Mouse (Mus musculus) liver (tissue): Measurements from ENCODE around the gene Neu3.
"Not testable (repeated sequence)": the region's sequence is repeated elsewhere in the genome, so short reads cannot be mapped to it uniquely, and the experiment has no call there.

Experiments
- DNase-seq: peaks from one replicate; pipeline ENCODE4 v3.0.0-alpha.2; 2020; ENCODE audit warnings: mixed read lengths

Neu3 gene

DNA sequence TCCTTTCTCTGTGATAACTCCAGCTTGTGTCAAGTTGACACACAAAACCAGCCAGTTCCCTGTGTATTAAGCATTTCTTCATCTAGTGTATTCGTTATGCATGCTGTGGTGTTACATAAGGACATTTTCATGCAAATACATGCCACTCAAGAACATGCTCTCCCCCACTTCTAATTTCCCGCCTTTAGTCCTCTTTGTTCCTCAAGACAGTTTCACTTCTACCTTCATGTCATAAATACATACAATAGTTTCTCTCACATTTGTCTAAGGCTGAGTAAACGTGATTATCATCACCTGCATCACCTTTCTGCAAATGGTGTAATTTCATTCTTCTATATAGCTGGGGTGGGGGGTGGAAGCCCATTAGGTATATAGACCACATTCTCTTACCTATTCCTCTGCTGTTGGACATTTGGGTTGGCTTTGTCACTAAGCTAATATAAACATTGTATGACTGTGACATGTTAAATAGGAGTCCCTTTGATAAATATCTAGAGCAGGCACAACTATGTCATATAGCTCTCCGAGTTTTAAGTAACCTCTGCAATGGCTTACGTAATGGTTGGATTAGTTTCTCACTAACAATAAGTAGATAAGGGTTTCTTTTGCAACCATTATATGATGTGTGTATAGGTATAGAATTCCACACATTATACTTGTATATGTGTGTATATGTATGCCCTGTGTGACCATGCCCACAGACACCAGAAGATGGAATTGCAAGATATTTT, 5.1 kb upstream of the Neu3 start:
- no peak for DNase-seq

DNA sequence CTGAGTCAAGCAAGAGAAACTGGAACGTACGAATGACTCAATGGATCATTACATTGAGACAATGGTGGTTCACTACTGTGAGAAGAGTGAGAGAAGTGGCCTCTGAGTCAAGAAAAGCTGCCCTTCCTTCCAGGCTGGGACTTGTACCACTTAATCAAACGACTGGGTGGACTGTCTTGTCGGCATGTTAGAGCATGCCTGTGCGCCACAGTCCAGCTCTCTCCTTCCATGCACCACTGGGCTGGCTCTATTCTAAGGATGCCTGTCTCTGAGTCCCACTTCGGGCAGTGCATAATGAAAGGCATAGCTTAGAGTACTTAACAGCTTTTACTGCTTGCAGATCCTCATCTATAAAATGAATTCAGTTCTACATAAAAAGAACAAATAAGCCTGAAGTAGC, 2.1 kb downstream of the Neu3 start:
- no peak for DNase-seq

DNA sequence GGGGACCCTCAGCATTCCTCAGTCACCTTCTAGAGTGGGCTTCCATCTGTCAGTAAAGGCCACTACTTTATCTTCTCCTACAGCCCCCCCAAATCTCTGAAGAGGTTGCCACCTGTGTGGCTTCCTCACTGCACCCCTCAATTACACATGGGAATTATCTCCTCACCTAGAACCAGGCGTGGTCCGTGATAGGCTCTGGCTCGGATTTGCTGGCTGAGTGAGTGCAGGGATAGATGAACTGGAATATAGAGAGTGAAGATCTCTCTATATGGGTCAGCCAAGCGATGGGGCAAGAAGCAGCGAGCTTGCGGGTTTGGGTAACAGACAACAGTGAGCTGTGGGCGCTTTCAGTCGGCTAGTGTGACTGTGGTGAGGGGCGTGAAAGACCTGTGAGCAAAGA, 2.7 kb downstream of the Neu3 start:
- peak; percentile 59 for DNase-seq

DNA sequence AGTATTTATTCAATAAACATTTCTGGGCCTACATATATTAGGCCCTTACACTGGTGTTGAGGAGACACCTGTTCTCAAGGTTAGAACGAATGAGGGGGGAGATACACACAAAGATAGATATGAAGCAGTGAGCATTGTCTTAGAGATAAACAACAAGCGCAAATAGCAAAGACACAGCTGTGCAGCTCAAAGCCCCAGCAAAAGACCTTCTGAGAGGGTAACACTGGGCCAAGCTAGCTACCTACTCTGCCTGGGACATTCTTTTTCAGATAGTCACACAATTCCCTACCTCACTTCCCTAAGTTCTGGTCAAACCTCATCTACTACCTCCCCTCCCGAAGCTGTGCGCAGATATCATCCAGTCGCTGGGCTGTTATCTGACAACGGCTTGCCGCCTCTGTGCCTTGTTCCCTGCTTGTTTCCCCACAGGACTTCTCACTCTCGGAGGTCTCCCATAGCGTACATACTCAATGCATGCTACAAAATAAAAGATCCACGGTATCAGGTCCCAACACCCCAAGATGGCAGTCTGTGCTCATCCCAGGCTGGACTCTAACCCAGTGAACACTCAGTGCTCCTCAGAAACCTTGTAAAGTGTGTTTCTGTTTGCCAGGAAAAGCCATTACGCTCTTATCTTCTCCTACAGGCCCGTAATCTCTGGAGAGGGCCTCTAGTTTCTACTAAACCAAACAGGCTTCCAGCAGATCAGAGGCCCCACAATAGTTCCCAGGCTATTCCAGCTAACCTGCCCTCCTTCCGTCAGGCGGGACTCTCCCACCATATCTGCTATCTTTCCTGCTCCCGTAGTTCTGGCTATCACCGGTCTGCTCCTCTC, 3.4 kb downstream of the Neu3 start:
- DNase-seq: peak; percentile 77

DNA sequence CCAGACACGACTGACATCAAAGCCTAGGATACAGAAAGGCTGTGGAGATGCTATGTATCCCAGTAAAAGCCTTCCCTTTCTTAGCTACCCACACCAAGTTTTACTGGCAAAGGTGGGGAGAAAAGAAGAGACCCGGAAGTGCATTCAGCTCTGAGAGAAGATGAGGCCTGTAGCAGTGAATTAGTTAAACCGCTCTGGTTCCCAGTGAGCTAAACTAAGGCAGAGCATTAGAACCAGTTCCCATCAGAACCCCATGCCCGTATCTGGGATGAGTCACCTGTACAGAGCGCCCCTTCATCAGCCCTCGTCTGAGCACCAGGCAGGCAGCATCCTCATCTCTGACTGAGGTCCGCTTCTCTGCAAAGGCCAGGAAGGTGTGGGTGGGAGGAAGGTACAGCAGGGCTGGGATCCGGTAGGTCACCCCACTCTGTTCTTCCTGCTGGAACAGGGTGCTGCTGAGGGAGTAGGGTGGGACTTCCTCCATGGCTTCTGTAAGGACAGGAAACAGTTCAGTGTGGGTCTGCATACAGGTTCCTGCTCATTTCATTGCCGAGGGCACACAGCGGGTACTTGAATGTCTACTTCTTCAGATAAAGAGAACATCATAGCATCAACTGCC, 5.1 kb downstream of the Neu3 start:
- DNase-seq: peak; percentile 23

DNA sequence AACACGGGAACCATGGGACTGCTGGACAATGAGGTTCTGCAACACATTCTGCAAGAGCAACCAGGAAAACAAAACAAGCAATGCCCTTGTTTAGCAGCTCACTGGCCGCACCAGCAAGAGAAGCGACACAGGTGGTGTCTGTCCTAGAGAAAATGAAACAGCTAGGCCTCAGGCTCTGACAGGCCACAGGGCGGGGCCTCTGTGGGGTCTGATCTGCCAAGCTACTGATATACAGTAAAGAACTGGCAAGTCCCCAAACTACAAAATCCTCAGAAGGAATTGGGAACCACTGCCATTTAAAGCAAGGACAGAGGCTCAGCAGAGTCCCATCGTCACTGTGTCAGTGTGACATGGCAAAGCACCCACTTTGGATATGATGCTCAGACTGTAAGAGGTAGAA, 5.8 kb downstream of the Neu3 start:
- peak; percentile 86 for DNase-seq

DNA sequence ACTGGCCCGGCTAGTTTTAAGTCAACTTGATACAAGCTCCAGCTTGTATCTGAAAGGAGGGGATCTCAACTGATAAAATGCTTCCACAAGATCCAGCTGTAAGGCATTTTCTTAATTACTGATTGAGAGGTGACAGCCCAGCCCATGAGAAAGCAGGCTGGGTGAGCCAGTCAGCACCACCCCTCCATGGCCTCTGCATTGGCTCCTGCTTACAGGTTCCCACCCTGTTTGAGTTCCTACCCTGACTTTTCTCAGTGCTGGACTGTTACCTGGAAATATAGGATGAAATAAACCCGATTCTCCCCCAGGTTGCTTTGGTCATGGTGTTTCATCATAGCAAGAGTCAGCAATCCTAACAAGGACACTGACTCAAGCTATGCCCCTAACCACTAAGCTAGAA, 6.3 kb downstream of the Neu3 start:
- peak; percentile 62 for DNase-seq

DNA sequence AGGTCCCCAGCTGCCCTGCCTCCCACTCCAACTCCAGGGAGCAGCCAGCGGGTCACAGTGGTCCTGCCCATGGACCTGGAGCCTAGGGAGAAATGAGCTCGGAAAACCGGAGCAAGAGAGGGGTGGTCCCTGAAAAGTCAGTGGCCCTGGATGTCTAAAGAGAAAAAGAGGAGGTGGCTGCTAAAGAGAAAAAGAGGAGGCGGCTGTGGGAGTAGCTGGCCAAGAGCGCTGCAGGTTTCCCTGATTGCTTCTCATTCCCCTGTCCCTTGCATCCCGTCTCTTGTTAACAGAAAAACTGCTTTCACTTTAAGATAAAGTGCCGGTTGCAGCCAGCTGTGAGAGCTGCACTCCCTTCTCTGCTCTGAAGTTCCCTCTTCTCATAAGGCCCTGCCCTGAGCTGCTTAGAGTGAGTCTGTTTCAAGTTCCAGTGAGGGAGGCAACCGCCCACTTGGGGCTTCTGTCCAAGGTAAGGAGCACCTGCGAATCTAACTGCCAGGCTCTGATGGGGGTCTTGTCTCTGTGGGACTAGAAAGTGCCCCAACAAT, 10.0 kb downstream of the Neu3 start:
- not testable (repeated sequence) for DNase-seq

DNA sequence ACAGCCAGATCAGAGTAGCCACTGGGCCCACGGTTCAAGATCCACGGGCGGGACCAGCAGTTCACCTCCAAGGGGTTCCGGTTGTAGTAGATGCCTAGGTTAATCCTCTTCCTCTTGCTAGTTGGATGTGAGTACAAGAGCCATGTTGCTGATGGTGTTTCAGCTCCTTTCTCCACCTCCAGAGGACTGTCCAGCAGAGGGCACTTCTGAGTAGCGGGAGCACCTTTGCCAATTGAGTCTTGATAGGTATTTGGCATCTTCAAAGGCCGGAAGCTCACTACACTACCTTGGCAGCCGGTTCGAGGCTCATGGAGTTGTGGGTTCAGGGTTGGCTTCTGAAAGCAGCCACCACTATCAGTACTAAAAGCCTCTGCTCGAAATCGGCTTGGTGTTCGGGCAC, 14.8 kb downstream of the Neu3 start:
- DNase-seq: peak; percentile 64

DNA sequence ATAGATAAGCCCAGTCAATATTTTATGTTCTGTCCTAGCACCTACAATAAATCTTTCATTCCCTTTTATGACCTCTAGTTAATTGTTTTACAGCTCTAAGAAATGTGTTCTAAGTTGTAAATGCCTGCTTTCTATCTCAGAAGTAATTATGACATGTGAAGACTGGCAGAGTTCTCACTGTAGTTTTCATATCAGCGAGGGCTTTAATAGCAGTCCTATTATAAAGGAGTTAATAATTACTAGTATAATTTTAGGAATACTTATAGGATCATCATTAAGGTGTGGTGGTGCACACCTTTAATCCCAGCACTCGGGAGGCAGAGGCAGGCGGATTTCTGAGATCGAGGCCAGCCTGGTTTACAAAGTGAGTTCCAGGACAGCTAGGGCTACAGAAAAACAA, 16.6 kb downstream of the Neu3 start:
- no peak for DNase-seq

DNA sequence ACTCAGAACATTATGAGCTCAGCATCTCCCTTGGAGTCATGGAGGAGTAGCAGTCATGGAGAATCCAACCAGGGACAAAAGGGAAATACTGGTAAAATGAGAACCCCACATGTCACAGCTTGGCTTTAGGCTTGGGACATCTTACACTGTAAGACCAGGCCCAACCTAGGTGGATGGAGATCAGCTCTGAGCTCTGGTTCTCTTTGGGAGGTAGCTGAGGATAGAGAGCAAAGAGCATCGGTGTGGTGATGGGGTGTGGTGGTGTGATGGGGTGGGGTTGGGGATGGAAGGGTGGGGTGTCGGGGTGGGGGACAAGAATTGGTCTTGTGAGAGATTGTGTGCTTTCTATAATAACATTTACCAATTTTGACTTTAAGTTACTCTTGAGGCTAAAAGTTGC, 17.4 kb downstream of the Neu3 start:
- peak; percentile 24 for DNase-seq

DNA sequence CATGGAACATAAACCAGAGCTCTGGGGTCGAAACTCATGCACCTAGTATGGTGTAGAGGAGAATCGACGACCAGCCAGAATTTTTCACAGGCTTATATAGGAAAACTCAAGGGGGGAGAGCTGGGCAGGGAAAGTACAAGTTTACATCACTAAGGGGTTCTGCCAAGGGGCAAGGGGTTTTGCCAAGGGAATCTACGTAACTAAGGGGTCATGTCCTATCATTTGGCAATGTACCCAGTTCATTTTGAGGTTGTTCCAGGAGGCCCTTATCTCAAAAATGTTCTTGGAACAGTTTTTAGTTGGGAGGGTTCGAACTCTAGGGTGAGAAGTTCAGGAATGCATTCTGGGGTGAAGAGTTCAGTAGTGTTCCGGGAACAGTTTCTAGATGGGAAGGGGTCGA, 21.2 kb downstream of the Neu3 start:
- DNase-seq: not testable (repeated sequence)

DNA sequence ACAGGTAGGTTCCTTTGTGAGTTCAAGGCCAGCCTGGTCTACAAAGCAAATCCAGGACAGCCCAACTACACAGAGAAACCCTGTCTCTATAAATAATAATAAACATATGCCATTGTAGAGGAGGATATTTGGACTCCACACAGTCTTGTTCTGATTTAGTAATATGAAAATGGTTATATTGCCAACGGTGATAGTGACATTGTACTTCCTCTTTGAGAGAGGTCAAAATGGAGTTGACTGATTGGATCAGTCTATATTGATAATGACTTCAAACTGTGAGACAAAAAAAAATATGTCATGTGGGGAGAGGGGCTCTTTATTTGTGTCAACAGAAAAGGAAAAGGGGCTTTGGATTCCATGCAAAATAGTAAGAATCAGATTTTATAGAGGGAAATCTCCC, 22.9 kb downstream of the Neu3 start:
- no peak for DNase-seq

DNA sequence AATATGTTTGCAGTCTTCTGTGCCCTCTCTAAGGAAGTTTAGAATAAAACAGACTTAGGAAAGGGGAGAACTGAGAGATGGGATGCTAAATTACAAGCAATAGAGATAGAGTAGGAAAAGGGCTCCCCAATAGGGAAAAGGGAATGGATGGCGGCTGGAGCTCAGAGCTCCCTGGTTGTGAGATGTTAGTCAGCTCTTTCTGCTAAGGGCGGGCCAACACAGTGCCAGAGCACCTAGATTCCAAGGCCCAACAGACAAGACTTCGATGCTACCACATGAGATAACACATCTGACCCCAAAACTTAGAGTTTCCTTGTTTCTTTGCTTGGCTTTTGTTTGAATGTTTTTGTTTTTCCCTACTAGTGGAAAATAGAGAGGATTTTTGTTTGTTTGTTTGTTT, 24.2 kb downstream of the Neu3 start:
- peak; percentile 69 for DNase-seq

DNA sequence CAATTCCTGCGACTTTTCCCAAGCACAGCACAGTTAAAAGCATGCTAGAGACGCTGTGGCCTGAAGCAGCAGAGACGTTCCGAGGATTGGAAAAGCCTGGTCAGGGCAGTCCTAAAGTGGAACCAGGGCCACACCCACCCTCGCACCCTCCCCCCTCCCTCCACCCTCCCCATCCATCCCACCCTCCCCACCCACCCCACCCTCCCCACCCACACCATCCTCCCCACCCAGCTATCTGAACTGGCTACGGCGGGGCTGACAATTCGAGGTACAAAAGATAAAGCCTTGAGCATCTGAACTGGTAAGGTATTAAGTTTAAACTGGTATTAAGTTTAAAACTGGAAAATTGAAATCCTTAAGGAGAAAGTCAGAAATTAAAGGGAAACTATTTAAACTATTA, 24.7 kb downstream of the Neu3 start:
- DNase-seq: peak; percentile 84

DNA sequence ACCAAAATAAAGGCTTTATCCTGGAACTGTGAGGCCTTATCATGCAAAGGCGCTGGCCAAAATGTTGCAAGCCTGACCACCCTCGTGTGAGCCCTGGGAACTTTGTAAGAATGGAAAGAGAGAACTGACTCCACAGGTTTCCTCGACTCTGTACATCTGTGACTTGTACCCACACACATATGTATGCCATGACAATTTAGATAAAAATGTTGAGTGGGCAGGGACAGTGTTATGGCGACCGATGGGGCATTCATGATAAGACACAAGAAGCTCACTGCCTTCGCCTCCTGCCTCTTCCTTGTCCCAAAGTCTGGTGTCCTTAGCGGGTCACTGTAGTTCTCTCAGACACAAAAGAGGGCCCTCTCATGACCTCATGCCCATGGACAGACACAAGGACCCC, 29.1 kb downstream of the Neu3 start:
- peak; percentile 45 for DNase-seq

DNA sequence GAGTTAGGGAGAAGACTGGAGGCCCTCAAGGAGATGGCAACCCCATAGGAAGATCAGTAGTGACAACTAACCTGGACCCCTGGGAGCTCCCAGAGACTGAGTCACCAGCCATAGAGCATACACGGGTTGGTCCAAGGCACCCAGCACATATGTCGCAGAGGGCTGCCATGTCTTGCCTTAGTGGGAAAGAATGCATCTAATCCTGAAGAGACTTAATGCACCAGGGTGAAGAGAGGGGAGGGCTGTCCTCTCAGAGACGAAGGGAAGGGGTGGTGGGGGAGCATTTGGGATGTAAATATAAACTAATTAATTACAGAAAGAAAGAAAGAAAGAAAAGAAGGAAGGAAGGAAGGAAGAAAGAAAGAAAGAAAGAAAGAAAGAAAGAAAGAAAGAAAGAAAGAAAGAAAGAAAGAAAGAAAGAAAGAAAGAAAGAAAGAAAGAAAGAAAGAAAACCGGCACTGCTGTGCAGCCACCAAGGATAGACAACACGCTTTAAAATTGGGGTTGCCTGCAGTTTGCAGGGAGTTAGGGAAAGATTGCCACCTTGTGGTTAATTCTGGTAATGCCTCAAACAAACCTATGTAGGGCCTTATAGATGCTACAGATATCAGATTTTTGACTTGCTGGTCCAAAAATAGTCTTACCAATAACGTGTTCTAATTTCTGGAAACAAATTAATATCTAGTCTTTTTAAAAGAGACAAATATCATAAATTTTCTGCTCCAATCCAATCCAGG, 30.1 kb downstream of the Neu3 start:
- peak; percentile 41 for DNase-seq

DNA sequence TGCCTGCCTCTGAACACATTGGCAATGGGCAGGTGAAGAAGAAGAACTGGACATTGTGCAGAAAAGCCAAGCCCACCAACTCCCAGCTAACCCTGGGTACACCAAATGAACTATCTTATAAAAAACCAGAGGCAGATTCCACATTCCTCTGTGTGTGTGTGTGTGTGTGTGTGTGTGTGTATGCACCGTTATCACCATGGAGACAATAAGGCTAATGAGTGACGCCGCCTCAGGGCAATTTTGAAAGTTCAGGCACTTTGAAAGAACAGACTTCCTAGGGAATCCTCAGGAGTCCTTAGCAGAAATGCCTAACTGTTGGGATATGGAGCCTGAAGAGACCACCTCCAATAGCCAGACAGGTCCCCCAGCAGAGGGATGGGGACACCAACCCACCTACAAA, 31.0 kb downstream of the Neu3 start:
- DNase-seq: no peak

DNA sequence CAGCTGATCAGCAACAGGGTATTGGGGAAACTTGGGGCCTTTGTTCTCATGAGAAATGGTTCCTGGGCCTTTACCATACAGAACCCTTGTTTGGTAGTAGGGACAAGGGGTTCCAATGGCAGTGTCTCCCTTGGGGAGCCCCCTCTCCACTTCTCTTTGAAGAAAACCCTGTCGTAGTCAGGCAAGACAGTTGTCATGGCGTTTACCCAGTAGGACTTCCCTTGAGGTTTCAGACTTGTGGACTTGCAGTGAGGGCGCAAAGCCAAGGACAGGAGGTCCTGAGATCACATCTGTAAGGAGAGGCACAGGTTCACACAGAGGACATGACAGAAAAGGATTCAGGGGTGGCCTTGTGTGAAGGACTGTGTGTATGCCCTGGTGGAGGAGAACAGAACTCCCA, 31.7 kb downstream of the Neu3 start:
- no peak for DNase-seq

DNA sequence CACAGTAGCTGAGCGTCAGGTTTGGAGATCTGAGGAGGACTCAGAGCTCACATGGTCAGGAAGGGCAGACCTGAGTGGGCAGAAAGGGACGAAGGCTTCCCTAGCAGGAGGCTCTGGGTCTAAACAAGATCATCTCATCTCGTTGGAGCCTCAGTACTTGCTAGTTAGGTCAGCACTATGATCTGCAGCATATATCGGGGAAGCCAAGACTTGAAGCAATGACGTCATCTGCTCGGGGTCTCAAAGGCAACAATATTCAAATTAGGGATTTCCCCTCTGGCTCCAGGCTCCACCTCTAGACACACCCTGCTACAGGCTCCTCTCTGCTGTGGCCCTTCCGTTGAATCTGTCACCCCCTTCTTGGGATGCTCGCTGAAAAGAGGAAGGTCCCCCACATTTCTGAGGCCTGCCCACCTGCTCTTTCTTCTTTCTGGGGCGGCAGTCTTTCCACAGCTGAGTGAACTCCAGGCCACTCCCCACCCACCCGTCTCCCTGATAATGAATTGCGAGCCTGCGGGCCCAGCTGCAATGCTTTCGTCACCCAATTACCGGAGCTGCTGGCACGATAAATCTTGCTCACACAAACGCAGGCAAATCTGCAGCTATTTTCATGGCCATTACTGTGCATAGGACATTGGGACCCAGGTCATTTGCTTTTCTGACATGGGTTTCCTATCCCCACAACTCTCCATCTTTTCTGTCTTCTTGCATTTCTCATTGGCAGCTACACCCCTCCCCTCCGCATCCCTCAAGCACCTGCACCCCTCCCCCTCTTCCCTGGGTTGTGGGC, 32.8 kb downstream of the Neu3 start:
- no peak for DNase-seq

DNA sequence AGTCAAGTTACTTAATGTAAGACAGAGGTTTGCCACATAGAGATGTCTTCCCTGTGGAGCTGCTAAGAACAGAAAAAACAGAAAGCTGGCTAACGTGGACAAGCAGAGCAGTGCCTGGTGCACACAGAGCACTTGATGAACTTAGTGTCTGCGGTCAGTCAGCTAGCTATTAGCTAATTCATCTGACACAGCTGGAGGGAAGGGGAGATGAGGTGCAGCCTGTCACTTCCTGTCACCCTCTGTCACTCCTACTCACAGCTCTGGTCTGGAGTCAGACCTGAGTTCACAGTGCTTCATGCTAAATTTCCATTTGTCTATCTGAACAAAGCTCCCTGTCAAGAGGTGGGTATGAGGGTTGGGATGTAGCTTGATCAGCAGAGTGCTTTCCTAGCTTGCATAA, 34.1 kb downstream of the Neu3 start:
- DNase-seq: no peak

DNA sequence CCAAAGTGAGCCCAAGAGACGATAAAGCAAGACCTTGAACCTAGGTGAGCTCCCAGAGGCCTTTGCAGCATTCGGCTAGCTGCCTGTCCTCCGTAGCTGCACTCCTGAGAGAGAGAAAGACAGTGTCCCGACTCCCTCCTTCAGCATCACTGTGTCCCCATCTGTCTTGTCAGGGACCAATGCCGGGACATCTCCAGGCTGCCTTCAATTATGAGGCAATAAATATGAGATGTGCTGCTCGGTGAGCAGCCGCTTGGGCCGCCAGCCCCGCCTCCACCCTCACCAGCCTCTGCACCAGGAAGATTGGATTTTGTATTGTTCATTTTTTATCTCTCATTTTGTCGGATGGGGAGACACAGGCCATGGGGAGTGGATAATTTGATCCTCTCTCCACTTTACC, 37.4 kb downstream of the Neu3 start:
- DNase-seq: no peak
